Mouse (Mus musculus) myocyte (in vitro differentiated cells): ENCODE data around the gene Upk1b.

Experiments used
- POLR2A ChIP-seq: IDR thresholded peaks from one replicate; pipeline ENCODE4 v1.6.1; 2011; ENCODE audit warnings: low read depth, mild to moderate bottlenecking, control low read depth, moderate library complexity; ENCODE audit not compliant: insufficient read length
- POLR2AphosphoS2 ChIP-seq: IDR thresholded peaks from one replicate; pipeline ENCODE4 v1.6.1; 2011; ENCODE audit warnings: low read depth, control low read depth; ENCODE audit not compliant: insufficient read length
- TCF12 ChIP-seq: IDR thresholded peaks from one replicate; pipeline ENCODE4 v1.6.1; 2011; ENCODE audit warnings: mild to moderate bottlenecking, control low read depth; ENCODE audit not compliant: poor library complexity, insufficient read depth, severe bottlenecking
- TCF3 ChIP-seq: IDR thresholded peaks from one replicate; pipeline ENCODE4 v1.6.1; 2011; ENCODE audit warnings: low read depth, control low read depth; ENCODE audit not compliant: insufficient read length

- TF ChIP-seq POLR2AphosphoS2 = no peak
- TF ChIP-seq POLR2A = no peak
- TF ChIP-seq TCF12 = no peak
- no peak for TF ChIP-seq TCF3
These were observed 1.1 kb downstream of the Upk1b start for GRCm38 (mm10) chr16:38798957-38799450.
